Mouse (Mus musculus): ENCODE measurements around the gene Fam81a. TPM values are rescaled to one million over a fixed set of nuclear protein-coding genes. Genes with fewer than 3 reads are reported as not detected.
A peak's percentile ranks its signal among the peaks of the same experiment; 100 is the strongest.

Gene Fam81a
- polyA plus RNA-seq, 1 experiment from 2014 or later: 3.8 TPM

DNA sequence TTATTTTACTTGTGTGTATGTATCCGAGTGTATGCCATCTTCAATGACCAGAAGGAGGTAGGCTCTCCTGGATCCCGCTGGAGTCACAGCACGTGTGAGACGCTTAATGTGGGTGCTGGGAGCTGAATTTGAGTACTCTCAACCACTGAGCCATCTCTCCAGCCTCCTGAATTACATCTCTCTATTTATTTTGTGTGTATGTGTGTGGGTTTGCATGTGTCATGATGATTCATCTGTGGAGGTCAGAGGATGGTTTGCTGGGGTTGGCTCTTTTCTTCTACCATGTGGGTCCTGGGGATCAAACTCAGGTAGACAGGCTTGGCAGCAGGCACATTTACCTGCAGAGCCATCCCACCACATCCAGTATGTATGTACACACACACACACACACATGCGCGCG is 60.6 kb downstream of the Fam81a start:
- H3K9ac ChIP-seq (replicated peaks): no peak overlapping the region
- no peak for ATAC-seq (ENCODE audit: low FRiP score, low read depth)
- no peaks in the 10 kb centered on the region for H3K9me3 ChIP-seq
- no peak overlapping the region for H3K27ac ChIP-seq (replicated peaks)
- 91% methylated on average over 7 of the region's 7 CpGs for WGBS
- H3K36me3 ChIP-seq: no peaks in the 10 kb centered on the region
- H3K4me3 ChIP-seq: no peak overlapping the region
- no peaks in the 10 kb centered on the region for H3K4me1 ChIP-seq
- no peak overlapping the region for H3K4me2 ChIP-seq (replicated peaks)
- no peaks in the 10 kb centered on the region for H3K27me3 ChIP-seq

DNA sequence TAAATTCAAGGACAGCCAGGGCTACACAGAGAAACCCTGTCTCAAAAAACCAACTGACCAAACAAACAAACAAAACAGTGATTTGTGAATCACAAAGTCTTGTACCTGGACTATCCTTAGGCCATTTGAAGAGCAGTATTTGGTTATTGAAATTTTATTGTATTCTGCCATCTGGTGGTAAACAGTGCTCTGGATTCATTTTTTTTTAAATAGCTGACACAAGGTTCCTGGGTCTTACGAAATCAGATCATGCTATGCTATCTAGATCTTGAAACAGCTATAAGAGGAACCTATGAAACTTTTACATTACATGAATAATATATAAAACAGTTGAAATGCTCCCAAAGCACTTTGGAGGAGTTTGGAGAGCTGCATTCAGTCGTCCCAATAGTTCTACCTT is 61.4 kb downstream of the Fam81a start:
- H3K4me1 ChIP-seq: no peaks in the 10 kb centered on the region
- no peak overlapping the region for H3K9ac ChIP-seq (replicated peaks)
- no peaks in the 10 kb centered on the region for H3K27me3 ChIP-seq
- H3K4me2 ChIP-seq (replicated peaks): no peak overlapping the region
- no peak for ATAC-seq (ENCODE audit: low FRiP score, low read depth)
- no peak overlapping the region for H3K4me3 ChIP-seq
- no peaks in the 10 kb centered on the region for H3K9me3 ChIP-seq
- H3K27ac ChIP-seq (replicated peaks): no peak overlapping the region
- H3K36me3 ChIP-seq: no peaks in the 10 kb centered on the region
- WGBS: 68% methylated on average over 2 of the region's 2 CpGs

GRCm38 (mm10) chr9:70080027-70080800 is 62.1 kb downstream of the Fam81a start:
- no peak overlapping the region for H3K27ac ChIP-seq (replicated peaks)
- WGBS: 92% methylated on average over 9 of the region's 9 CpGs
- H3K4me1 ChIP-seq: no peaks in the 10 kb centered on the region
- H3K9ac ChIP-seq (replicated peaks): no peak overlapping the region
- H3K4me2 ChIP-seq (replicated peaks): no peak overlapping the region
- H3K36me3 ChIP-seq: no peaks in the 10 kb centered on the region
- no peaks in the 10 kb centered on the region for H3K27me3 ChIP-seq
- H3K9me3 ChIP-seq: no peaks in the 10 kb centered on the region
- no peak overlapping the region for H3K4me3 ChIP-seq
- ATAC-seq (ENCODE audit: low FRiP score, low read depth): no peak

GRCm38 (mm10) chr9:70078034-70078433 is 64.3 kb downstream of the Fam81a start:
- Histone ChIP-seq H3K27ac (replicated peaks) (no peak overlapping the region), H3K9me3 (no peaks in the 10 kb centered on the region), H3K36me3 (no peaks in the 10 kb centered on the region), H3K4me1 (no peaks in the 10 kb centered on the region), H3K4me2 (replicated peaks) (no peak overlapping the region), H3K4me3 (no peak overlapping the region), H3K27me3 (no peaks in the 10 kb centered on the region), H3K9ac (replicated peaks) (no peak overlapping the region)
- WGBS: 94% methylated on average over 3 of the region's 3 CpGs
- ATAC-seq (ENCODE audit: low FRiP score, low read depth): no peak

DNA sequence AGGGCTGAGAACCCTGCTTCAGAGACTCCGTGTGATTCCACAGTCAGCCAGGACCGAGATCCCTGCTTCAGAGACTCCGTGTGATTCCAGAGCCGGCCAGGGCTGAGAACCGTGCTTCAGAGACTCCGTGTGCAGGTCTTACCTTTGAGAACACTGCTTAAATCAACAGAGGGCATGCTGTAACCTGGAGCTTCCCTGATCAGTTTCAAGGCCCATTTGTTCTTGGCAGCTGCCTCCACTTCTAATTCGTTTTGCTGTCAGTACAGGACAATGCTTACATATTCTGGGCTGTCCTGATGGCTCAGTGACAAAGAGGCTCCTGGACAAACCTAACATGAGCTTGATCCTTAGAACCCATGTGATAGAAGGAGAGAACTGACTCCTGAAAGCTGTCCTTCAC is 65.2 kb downstream of the Fam81a start:
- 71% methylated on average over 7 of the region's 7 CpGs for WGBS
- no peak overlapping the region for H3K27ac ChIP-seq (replicated peaks)
- no peaks in the 10 kb centered on the region for H3K36me3 ChIP-seq
- no peak overlapping the region for H3K4me2 ChIP-seq (replicated peaks)
- no peaks in the 10 kb centered on the region for H3K27me3 ChIP-seq
- no peaks in the 10 kb centered on the region for H3K4me1 ChIP-seq
- no peak for ATAC-seq (ENCODE audit: low FRiP score, low read depth)
- H3K4me3 ChIP-seq: no peak overlapping the region
- no peak overlapping the region for H3K9ac ChIP-seq (replicated peaks)
- H3K9me3 ChIP-seq: no peaks in the 10 kb centered on the region

DNA sequence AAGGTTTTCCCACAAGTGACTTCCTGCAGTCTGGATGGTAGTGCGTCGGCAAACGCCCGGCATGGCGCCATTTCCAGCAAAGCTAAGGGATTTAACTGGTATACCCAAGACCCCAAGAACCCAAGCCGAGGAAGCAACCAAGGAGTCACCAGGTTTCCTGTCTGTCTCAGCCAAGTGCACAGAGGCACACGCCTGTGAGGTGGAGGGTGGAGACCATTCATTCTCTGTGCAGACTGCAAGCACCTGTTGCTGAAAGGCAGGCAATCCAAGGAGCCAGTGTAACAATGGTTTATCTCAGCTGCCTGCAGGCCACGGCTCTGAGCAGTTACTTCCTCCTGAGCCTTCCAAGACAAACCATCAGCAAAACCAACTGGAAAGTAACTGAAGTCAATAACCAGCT is 70.0 kb downstream of the Fam81a start:
- H3K4me1 ChIP-seq: no peaks in the 10 kb centered on the region
- ATAC-seq (ENCODE audit: low FRiP score, low read depth): no peak
- H3K9me3 ChIP-seq: no peaks in the 10 kb centered on the region
- H3K4me2 ChIP-seq (replicated peaks): no peak overlapping the region
- H3K4me3 ChIP-seq: no peak overlapping the region
- WGBS: 84% methylated on average over 8 of the region's 8 CpGs
- no peaks in the 10 kb centered on the region for H3K27me3 ChIP-seq
- no peak overlapping the region for H3K9ac ChIP-seq (replicated peaks)
- H3K36me3 ChIP-seq: no peaks in the 10 kb centered on the region
- no peak overlapping the region for H3K27ac ChIP-seq (replicated peaks)

DNA sequence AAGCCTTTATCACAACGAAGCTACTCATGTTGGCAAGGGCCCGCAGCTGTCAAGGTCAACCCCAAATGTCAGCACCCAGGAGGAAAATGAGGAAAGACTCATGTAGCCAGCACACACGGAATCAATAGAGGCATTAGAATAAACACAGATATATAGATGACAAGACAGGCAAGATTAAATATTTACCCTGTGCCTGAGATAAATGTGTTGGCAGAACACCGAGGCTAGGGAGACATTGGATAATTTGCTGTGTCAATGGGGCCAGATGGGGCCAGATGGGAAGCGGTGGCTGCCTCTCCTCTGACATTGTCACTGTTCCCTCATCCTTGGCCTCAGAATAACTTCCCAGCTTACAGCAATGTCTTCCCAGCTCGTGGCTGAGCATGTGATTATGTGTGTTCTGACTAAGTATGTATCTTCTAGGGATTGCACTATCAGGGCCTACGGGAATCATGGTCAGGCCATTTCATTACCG is 72.4 kb downstream of the Fam81a start:
- no peaks in the 10 kb centered on the region for H3K27me3 ChIP-seq
- H3K9ac ChIP-seq (replicated peaks): no peak overlapping the region
- ATAC-seq (ENCODE audit: low FRiP score, low read depth): no peak
- H3K9me3 ChIP-seq: no peaks in the 10 kb centered on the region
- WGBS: 66% methylated on average over 8 of the region's 8 CpGs
- no peak overlapping the region for H3K4me3 ChIP-seq
- no peaks in the 10 kb centered on the region for H3K36me3 ChIP-seq
- no peak overlapping the region for H3K4me2 ChIP-seq (replicated peaks)
- H3K27ac ChIP-seq (replicated peaks): no peak overlapping the region
- no peaks in the 10 kb centered on the region for H3K4me1 ChIP-seq

DNA sequence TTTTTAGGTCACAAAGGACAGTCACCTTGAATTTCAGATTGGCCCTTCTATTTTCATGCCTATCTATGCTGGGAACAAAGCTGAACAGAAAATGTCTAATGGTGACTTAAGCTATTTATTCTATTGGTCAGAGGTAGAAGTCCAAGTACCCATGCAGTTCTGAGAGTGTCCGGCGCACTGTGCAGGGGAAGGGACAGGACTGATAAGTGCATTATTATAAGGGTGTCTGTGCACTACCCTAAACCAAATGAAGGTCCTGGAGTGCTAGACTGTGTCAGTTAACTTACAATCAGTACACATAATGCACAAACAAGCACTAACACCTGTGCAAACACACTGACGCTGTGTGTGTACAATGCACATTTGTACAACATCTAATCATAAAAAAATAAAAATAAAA is 74.9 kb downstream of the Fam81a start:
- Histone ChIP-seq H3K27ac (replicated peaks) (no peak overlapping the region), H3K4me2 (replicated peaks) (no peak overlapping the region), H3K4me1 (no peaks in the 10 kb centered on the region), H3K9me3 (no peaks in the 10 kb centered on the region), H3K4me3 (no peak overlapping the region), H3K27me3 (no peaks in the 10 kb centered on the region), H3K36me3 (no peaks in the 10 kb centered on the region), H3K9ac (replicated peaks) (no peak overlapping the region)
- 91% methylated on average over 3 of the region's 3 CpGs for WGBS
- no peak for ATAC-seq (ENCODE audit: low FRiP score, low read depth)

- 91% methylated on average over 3 of the region's 3 CpGs for WGBS
- Histone ChIP-seq H3K9me3 (no peaks in the 10 kb centered on the region), H3K4me3 (no peak overlapping the region), H3K4me1 (no peaks in the 10 kb centered on the region), H3K4me2 (replicated peaks) (no peak overlapping the region), H3K9ac (replicated peaks) (no peak overlapping the region), H3K27me3 (no peaks in the 10 kb centered on the region), H3K36me3 (no peaks in the 10 kb centered on the region), H3K27ac (replicated peaks) (no peak overlapping the region)
- no peak for ATAC-seq (ENCODE audit: low FRiP score, low read depth)
These were observed 80.3 kb downstream of the Fam81a start for GRCm38 (mm10) chr9:70062012-70062411.

DNA sequence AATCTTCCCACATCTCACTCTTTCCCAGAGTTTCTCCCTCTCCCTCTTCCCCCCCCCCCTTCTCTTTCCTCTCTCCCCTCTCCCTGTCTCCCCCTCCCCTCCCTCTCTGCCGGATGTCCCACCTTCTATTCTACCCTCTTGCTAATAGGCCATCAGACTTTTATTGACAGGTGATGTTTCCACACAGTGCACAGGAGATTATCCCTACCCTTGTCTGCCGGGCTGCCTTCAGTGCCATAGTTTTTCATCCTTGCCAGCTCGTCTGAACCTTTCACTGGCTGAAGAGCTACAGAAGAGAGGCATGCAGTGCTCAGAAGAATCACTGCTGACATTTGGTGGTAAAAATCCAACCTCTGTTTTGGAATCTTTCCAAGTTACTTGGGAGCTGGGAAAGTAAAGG is 88.9 kb downstream of the Fam81a start:
- no peak overlapping the region for H3K27ac ChIP-seq (replicated peaks)
- H3K4me1 ChIP-seq: peaks cover 10% of the 10 kb centered on the region
- WGBS: 40% methylated on average over 3 of the region's 3 CpGs
- H3K9ac ChIP-seq (replicated peaks): no peak overlapping the region
- ATAC-seq (ENCODE audit: low FRiP score, low read depth): no peak
- no peaks in the 10 kb centered on the region for H3K36me3 ChIP-seq
- no peak overlapping the region for H3K4me2 ChIP-seq (replicated peaks)
- H3K27me3 ChIP-seq: no peaks in the 10 kb centered on the region
- no peaks in the 10 kb centered on the region for H3K9me3 ChIP-seq
- no peak overlapping the region for H3K4me3 ChIP-seq

GRCm38 (mm10) chr9:70052730-70053129 is 89.6 kb downstream of the Fam81a start:
- no peak overlapping the region for H3K9ac ChIP-seq (replicated peaks)
- WGBS: 77% methylated on average over 3 of the region's 3 CpGs

DNA sequence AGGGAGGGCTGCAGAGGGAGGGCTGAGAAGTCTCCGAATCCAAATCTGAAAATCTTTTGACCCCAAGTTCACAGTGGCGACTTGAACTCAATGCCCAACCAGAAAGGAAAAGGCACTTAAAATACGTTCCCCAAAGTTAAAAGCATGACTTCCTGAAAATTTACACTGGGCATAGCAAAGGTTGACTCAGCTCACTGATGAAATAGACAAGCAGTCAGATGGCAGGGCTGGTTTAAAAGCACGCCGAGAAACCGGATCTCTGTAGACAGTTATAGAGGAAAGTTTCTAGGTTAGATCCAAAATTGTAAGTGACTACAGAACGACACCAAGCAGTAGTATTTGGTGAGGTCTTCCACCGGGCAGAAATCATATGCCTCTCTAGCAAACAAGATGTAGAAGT is 92.5 kb downstream of the Fam81a start:
- Histone ChIP-seq H3K4me3 (no peak overlapping the region), H3K27me3 (no peaks in the 10 kb centered on the region), H3K4me1 (peaks cover 10% of the 10 kb centered on the region), H3K9me3 (no peaks in the 10 kb centered on the region), H3K9ac (replicated peaks) (no peak overlapping the region), H3K27ac (replicated peaks) (no peak overlapping the region), H3K4me2 (replicated peaks) (no peak overlapping the region), H3K36me3 (no peaks in the 10 kb centered on the region)
- WGBS: 43% methylated on average over 8 of the region's 8 CpGs
- ATAC-seq (ENCODE audit: low FRiP score, low read depth): no peak

More at GRCm38 (mm10) chr9:70052730-70053129, 89.6 kb downstream of the Fam81a start:
- Histone ChIP-seq H3K27ac (replicated peaks) (no peak overlapping the region), H3K27me3 (no peaks in the 10 kb centered on the region), H3K9me3 (no peaks in the 10 kb centered on the region), H3K36me3 (no peaks in the 10 kb centered on the region), H3K4me1 (peaks cover 10% of the 10 kb centered on the region), H3K4me3 (no peak overlapping the region), H3K4me2 (replicated peaks) (no peak overlapping the region)
- ATAC-seq (ENCODE audit: low FRiP score, low read depth): no peak

DNA sequence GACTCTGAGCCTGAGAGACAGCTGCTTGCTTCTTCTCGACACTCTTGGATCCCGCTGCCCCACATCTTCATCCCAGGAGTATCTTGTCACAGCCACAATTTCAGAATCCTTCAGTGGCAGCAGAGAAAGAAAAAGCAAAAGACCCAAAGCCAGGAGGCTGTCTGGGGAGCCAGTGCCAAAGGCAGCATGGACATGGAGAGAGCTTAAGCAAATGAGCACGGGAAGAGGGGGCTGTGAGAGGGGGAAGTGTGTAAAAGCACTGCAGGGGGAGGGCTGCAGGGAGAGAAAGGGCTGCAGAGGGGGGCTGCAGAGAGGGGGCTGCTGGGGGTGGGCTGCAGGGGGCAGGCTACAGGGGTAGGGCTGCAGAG is 93.0 kb downstream of the Fam81a start:
- ATAC-seq (ENCODE audit: low FRiP score, low read depth): 0 out of 2 replicates have a peak, but pooled peaks have one; percentile 60
- no peaks in the 10 kb centered on the region for H3K36me3 ChIP-seq
- H3K4me3 ChIP-seq: no peak overlapping the region
- H3K27me3 ChIP-seq: no peaks in the 10 kb centered on the region
- 0 out of 2 replicates have a peak overlapping the region, but pooled peaks have one; percentile 35 for H3K27ac ChIP-seq (replicated peaks)
- no peak overlapping the region for H3K9ac ChIP-seq (replicated peaks)
- no peaks in the 10 kb centered on the region for H3K9me3 ChIP-seq
- 23% methylated on average over 3 of the region's 3 CpGs for WGBS
- peaks cover 10% of the 10 kb centered on the region for H3K4me1 ChIP-seq
- no peak overlapping the region for H3K4me2 ChIP-seq (replicated peaks)

Data from midbrain, embryonic 12.5 days (tissue).